ENCODE assay signal across 38 mouse cellular contexts in genomic region chr7:83829355-83829754, GRCm38 (mm10). TPM values are rescaled to one million over a fixed set of nuclear protein-coding genes. Genes with fewer than 3 reads are reported as not detected.
"Had no signal": no experiment of that assay in that cellular context is flagged by ENCODE, and none has a peak within 500 bp of the region (broad histone marks: within the 10 kb centered on the region; RNA-seq: fewer than 3 reads in every experiment).

No protein-coding gene starts in this region.

- H3K36me3 ChIP-seq: heart, embryonic 10.5 days; heart, embryonic 12.5 days; heart, embryonic 13.5 days; heart, embryonic 15.5 days; hindbrain, embryonic 10.5 days; hindbrain, embryonic 12.5 days; hindbrain, embryonic 13.5 days; hindbrain, embryonic 15.5 days; intestine, embryonic 15.5 days; kidney, embryonic 15.5 days had no signal

- H3K4me3 ChIP-seq: heart, embryonic 10.5 days; heart, embryonic 12.5 days; heart, embryonic 13.5 days; heart, embryonic 15.5 days; hindbrain, embryonic 10.5 days; hindbrain, embryonic 12.5 days; hindbrain, embryonic 13.5 days; hindbrain, embryonic 15.5 days; intestine, embryonic 15.5 days; kidney, embryonic 15.5 days; layer of hippocampus, adult 2 months; left cerebral cortex, adult 2 months had no signal

- H3K9me3 ChIP-seq: heart, embryonic 10.5 days; heart, embryonic 12.5 days; heart, embryonic 13.5 days; heart, embryonic 15.5 days; hindbrain, embryonic 10.5 days; hindbrain, embryonic 12.5 days; hindbrain, embryonic 13.5 days; hindbrain, embryonic 15.5 days; intestine, embryonic 15.5 days; kidney, embryonic 15.5 days had no signal

- DNase-seq: heart, postnatal 10 days; heart, postnatal 14 days; heart, postnatal 36 days; heart, postnatal 4 days; kidney, adult 11 months; kidney, adult 18-20 months; kidney, adult 2 months; kidney, adult 8-10 months; kidney, adult 9 months; kidney, postnatal 10 days; kidney, postnatal 14 days; kidney, postnatal 25 days; kidney, postnatal 36 days; kidney, postnatal 4 days; layer of hippocampus, adult 9-11 months; layer of hippocampus, postnatal 36 days had no signal

- H3K4me1 ChIP-seq: heart, embryonic 15.5 days; hindbrain, embryonic 13.5 days; hindbrain, embryonic 15.5 days had no signal

- H3K9ac ChIP-seq: heart, embryonic 12.5 days; heart, embryonic 13.5 days; heart, embryonic 15.5 days; hindbrain, embryonic 12.5 days; hindbrain, embryonic 13.5 days; hindbrain, embryonic 14.5 days; hindbrain, embryonic 15.5 days; intestine, embryonic 15.5 days; kidney, embryonic 15.5 days had no signal

- ATAC-seq: hindbrain, embryonic 16.5 days; hindbrain, postnatal 0 days; inflammation-experienced regulatory T-cells, adult 6 months; intestine, embryonic 15.5 days; intestine, embryonic 16.5 days had no signal

- H3K27ac ChIP-seq: heart, embryonic 10.5 days; heart, embryonic 13.5 days; heart, embryonic 15.5 days; hindbrain, embryonic 10.5 days; hindbrain, embryonic 12.5 days; hindbrain, embryonic 13.5 days; hindbrain, embryonic 14.5 days; hindbrain, embryonic 15.5 days; hindbrain, postnatal 0 days; intestine, embryonic 15.5 days; kidney, embryonic 15.5 days; kidney, postnatal 0 days; layer of hippocampus, adult 2 months; left cerebral cortex, adult 2 months had no signal

- H3K27me3 ChIP-seq: heart, embryonic 12.5 days; heart, embryonic 13.5 days; heart, embryonic 15.5 days; hindbrain, embryonic 12.5 days; hindbrain, embryonic 13.5 days; hindbrain, embryonic 15.5 days; intestine, embryonic 15.5 days; kidney, embryonic 15.5 days had no signal

- H3K4me2 ChIP-seq: heart, embryonic 12.5 days; heart, embryonic 13.5 days; heart, embryonic 15.5 days; hindbrain, embryonic 12.5 days; hindbrain, embryonic 13.5 days; hindbrain, embryonic 14.5 days; hindbrain, embryonic 15.5 days; intestine, embryonic 15.5 days; kidney, embryonic 15.5 days had no signal

RNA-seq across cellular contexts. Expression of gene Cfap161, which starts 34.7 kb away (rescaled TPM):
- total RNA-seq: heart, postnatal 10 days; heart, postnatal 25 days; heart, postnatal 36 days; hematopoietic stem cell, adult 5-6 weeks had no signal
- polyA plus RNA-seq: inflammation-experienced regulatory T-cells, adult 6 months; kidney, adult 2 months; kidney, embryonic 14.5 days; large intestine, adult 2 months had no signal
